Mouse (Mus musculus) C2C12 (cell line): Measurements from ENCODE around the gene Usp40.

Experiments used
- CEBPB ChIP-seq: IDR thresholded peaks from one replicate; pipeline ENCODE4 v1.6.1; 2011; ENCODE audit warnings: low read depth, mild to moderate bottlenecking, control low read depth, moderate library complexity
- CTCF ChIP-seq: IDR thresholded peaks from one replicate; pipeline ENCODE4 v1.5.1; 2011; ENCODE audit not compliant: control insufficient read depth, insufficient read depth, insufficient read length
- MYOG ChIP-seq: IDR thresholded peaks from one replicate; pipeline ENCODE4 v1.6.1; 2011; ENCODE audit not compliant: control insufficient read depth, insufficient read length; ENCODE audit errors: extremely low read depth
- USF1 ChIP-seq: IDR thresholded peaks from one replicate; pipeline ENCODE4 v1.6.1; 2011; ENCODE audit warnings: low read depth, mild to moderate bottlenecking, control low read depth, moderate library complexity

DNA sequence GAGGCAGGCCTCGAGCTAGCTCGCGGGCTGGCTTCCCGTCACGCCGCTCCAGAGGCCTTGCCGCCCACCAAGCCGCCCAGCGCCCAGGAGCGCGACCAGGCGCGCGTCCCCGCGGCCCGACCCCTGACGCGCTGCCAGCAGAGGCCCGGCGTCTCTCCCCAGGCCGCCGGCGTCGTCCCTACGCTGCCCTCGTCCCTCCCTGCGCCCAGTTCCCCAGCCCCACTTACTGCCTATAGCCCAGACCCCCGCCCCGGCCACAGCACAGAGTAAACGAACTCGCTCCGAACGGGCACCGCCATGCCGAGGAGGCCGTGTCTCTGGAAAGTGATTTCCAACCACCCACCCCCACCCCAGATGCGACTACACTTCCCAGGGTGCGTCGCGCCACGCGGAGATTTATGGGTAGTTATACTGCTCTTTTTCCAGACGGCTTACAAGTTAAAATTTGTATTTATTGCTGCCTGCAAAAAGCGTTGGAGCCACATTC, at the start of gene Usp40:
- TF ChIP-seq CTCF (no peak), CEBPB (no peak), USF1 (peak; percentile 3), MYOG (no peak)
